Mouse (Mus musculus): ENCODE results near the gene Fuca1. TPM values are rescaled to one million over a fixed set of nuclear protein-coding genes. Genes with fewer than 3 reads are reported as not detected.

Gene Fuca1
- total and polyA plus RNA-seq, 3 experiments, result 32.6 to 77.6 (median 66.5) TPM

DNA sequence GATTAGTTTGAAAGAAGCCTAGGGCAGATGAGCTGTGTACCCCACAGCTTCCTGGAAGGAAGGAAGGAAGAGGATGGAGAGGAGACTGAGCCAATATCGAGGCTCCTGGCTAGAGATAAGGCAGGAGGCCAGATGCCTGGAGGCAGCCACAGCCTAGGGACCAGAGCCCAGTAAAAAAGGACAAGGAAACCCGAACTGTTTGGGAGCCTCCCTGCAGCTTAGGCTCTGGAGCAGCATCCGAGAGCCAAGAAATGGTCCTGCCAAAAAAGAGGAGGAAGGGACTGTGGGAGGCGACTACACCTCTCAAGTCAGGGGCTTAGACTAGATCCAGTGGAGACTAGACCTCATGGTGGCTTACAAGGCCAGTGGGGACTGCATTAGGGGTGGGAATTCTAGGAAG lies 22.9 kb downstream of the Fuca1 start:
- Histone ChIP-seq H3K9ac (ENCODE audit: insufficient read depth, low read depth) (no peak overlapping the region), H3K79me2 (replicated peaks; ENCODE audit: control insufficient read depth, extremely low read depth, insufficient read depth, poor library complexity, severe bottlenecking) (no peaks in the 10 kb centered on the region), H3K36me3 (replicated peaks in 1 of 2; ENCODE audit: control insufficient read depth in 1 of 2, insufficient read depth in 1 of 2, low read length in 1 of 2) (peaks cover 25 to 44% of the 10 kb centered on the region in 2 experiments), H3K4me2 (ENCODE audit: insufficient read depth, low read depth, poor library complexity, severe bottlenecking) (no peak overlapping the region), H3K9me3 (replicated peaks; ENCODE audit: low read length) (no peaks in the 10 kb centered on the region), H3K27me3 (replicated peaks) (no peaks in the 10 kb centered on the region), H3K4me3 (replicated peaks in 1 of 3; ENCODE audit: low read depth in 2 of 3, low read length in 2 of 3, poor library complexity in 1 of 3) (no peak overlapping the region), H3K4me1 (ENCODE audit: control insufficient read depth in 1 of 2, insufficient read depth in 2 of 2) (peaks cover 3 to 30% of the 10 kb centered on the region in 2 experiments; a peak in 3 of 4 replicates), H3K27ac (ENCODE audit: insufficient read depth, low read depth) (no peak overlapping the region)
- dilution Hi-C loops (cut with MboI; ENCODE audit: extremely low pct_ligation_motif_present, extremely low pct_unique_long_range_greater_than_20kb, low sequenced_read_pairs), result no loop called here
- DNase-seq (ENCODE audit: extremely low read depth), result no peak
- in situ Hi-C loops (cut with MboI; ENCODE audit: low pct_ligation_motif_present, low pct_unique_long_range_greater_than_20kb, low sequenced_read_pairs), result loop anchor here (10.0 kb wide), 1 partner anchor 59 kb away; no protein-coding TSS in a partner anchor
- no peak for TF ChIP-seq POLR2A (IDR thresholded peaks at IDR 0.05; ENCODE audit: low read depth, low read length)
- no peak for TF ChIP-seq MAFK (IDR thresholded peaks at IDR 0.05; ENCODE audit: insufficient replicate concordance, low read length)
- TF ChIP-seq CHD2 (IDR thresholded peaks at IDR 0.05; ENCODE audit: low read length), result no peak
- TF ChIP-seq RAD21 (IDR thresholded peaks at IDR 0.05; ENCODE audit: low read depth, low read length), result no peak
- no peak for TF ChIP-seq NRF1 (IDR thresholded peaks at IDR 0.05; ENCODE audit: low read depth, low read length)
- no peak for TF ChIP-seq TBP (conservative IDR thresholded peaks at IDR 0.05; ENCODE audit: low read depth, low read length)
- TF ChIP-seq SIN3A (IDR thresholded peaks at IDR 0.05; ENCODE audit: low read length), result no peak
- TF ChIP-seq MXI1 (IDR thresholded peaks at IDR 0.05; ENCODE audit: low read depth, low read length), result no peak
- TF ChIP-seq MAX (IDR thresholded peaks at IDR 0.05; ENCODE audit: low read length), result no peak
- TF ChIP-seq MYC (IDR thresholded peaks at IDR 0.05; ENCODE audit: low read depth, low read length), result no peak
- TF ChIP-seq ELF1 (IDR thresholded peaks at IDR 0.05; ENCODE audit: low read depth, low read length), result no peak
- no peak for TF ChIP-seq SMC3 (IDR thresholded peaks at IDR 0.05; ENCODE audit: low read depth, low read length)
- no peak for TF ChIP-seq BHLHE40 (IDR thresholded peaks at IDR 0.05; ENCODE audit: low read depth, low read length)

DNA sequence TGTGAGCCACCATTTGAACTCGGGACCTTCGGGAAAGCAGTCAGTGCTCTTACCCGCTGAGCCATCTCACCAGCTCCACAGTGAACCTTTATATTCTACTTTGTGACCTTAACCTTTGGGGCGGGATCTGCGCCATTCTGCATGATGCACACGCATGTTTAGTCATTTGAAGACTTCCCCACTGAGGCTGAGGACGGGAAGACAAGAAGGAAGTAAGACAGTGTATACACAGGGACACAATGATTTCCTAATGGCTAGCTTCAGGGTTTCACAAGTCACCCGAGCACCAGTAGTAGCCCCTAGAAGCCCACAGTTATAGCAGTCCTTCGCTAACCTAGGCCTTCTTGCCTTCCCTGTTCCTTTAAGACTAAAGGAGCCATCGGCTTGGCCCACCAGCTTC lies 25.2 kb downstream of the Fuca1 start:
- Histone ChIP-seq H3K9me3 (replicated peaks; ENCODE audit: low read length) (no peaks in the 10 kb centered on the region), H3K27ac (ENCODE audit: insufficient read depth, low read depth) (no peak overlapping the region), H3K9ac (ENCODE audit: insufficient read depth, low read depth) (peak overlapping the region; percentile 34; the same call in 1 of the 2 replicates), H3K27me3 (replicated peaks) (no peaks in the 10 kb centered on the region), H3K4me1 (ENCODE audit: control insufficient read depth in 1 of 2, insufficient read depth in 2 of 2) (peaks cover 3 to 34% of the 10 kb centered on the region in 2 experiments; a peak in 3 of 4 replicates), H3K79me2 (replicated peaks; ENCODE audit: control insufficient read depth, extremely low read depth, insufficient read depth, poor library complexity, severe bottlenecking) (no peaks in the 10 kb centered on the region), H3K4me2 (ENCODE audit: insufficient read depth, low read depth, poor library complexity, severe bottlenecking) (peak overlapping the region; percentile 44), H3K36me3 (replicated peaks in 1 of 2; ENCODE audit: control insufficient read depth in 1 of 2, insufficient read depth in 1 of 2, low read length in 1 of 2) (peaks cover 5 to 40% of the 10 kb centered on the region in 2 experiments), H3K4me3 (replicated peaks in 1 of 3; ENCODE audit: low read depth in 2 of 3, low read length in 2 of 3, poor library complexity in 1 of 3) (no peak overlapping the region)
- TF ChIP-seq MAZ (IDR thresholded peaks at IDR 0.05; ENCODE audit: low read depth, low read length) (no peak), MAX (IDR thresholded peaks at IDR 0.05; ENCODE audit: low read length) (no peak), BHLHE40 (IDR thresholded peaks at IDR 0.05; ENCODE audit: low read depth, low read length) (no peak)
- no peak for DNase-seq (ENCODE audit: extremely low read depth)
- in situ Hi-C loops (cut with MboI; ENCODE audit: low pct_ligation_motif_present, low pct_unique_long_range_greater_than_20kb, low sequenced_read_pairs), result loop anchor here (10.0 kb wide), 1 partner anchor 61 kb away; no protein-coding TSS in a partner anchor
- dilution Hi-C loops (cut with MboI; ENCODE audit: extremely low pct_ligation_motif_present, extremely low pct_unique_long_range_greater_than_20kb, low sequenced_read_pairs), result no loop called here

DNA sequence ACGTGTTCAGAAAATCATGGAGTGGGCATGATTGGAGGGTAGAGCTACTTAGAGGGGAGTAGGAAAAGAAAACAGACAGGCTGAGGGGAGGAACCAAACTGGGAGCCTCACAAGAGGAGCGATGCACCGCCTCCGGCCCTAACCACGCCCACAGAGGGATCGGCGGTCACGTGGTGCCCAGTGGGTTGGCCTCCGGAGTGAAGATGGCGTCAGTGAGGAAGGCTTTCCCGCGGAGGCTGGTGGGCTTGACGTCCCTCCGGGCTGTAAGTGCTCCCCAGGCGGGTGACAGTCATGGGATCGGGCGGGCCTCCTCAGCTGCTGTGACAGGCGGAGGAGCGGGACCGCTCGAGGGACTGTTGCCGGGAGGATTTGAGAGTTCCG lies 25.7 kb downstream of the Fuca1 start, which contains the start of gene Hmgcl:
TSS of gene Hmgcl (plus strand) at position 171 of the 381 bp plus-strand sequence.
- H3K9me3 ChIP-seq (replicated peaks; ENCODE audit: low read length), result peaks cover 2% of the 10 kb centered on the region
- peak within 1 kb of the TSS; percentile 67 to 87 (median 71) for H3K4me3 ChIP-seq (replicated peaks in 1 of 3; ENCODE audit: low read depth in 2 of 3, low read length in 2 of 3, poor library complexity in 1 of 3)
- peaks cover 3 to 34% of the 10 kb centered on the region in 2 experiments; a peak in 3 of 4 replicates for H3K4me1 ChIP-seq (ENCODE audit: control insufficient read depth in 1 of 2, insufficient read depth in 2 of 2)
- dilution Hi-C loops (cut with MboI; ENCODE audit: extremely low pct_ligation_motif_present, extremely low pct_unique_long_range_greater_than_20kb, low sequenced_read_pairs), result no loop called here
- H3K79me2 ChIP-seq (replicated peaks; ENCODE audit: control insufficient read depth, extremely low read depth, insufficient read depth, poor library complexity, severe bottlenecking), result no peaks in the 10 kb centered on the region
- H3K36me3 ChIP-seq (replicated peaks in 1 of 2; ENCODE audit: control insufficient read depth in 1 of 2, insufficient read depth in 1 of 2, low read length in 1 of 2), result peaks cover 5 to 39% of the 10 kb centered on the region in 2 experiments
- H3K27ac ChIP-seq (ENCODE audit: insufficient read depth, low read depth), result no peak within 1 kb of the TSS
- peak within 1 kb of the TSS; percentile 51 for H3K9ac ChIP-seq (ENCODE audit: insufficient read depth, low read depth)
- H3K4me2 ChIP-seq (ENCODE audit: insufficient read depth, low read depth, poor library complexity, severe bottlenecking), result peak within 1 kb of the TSS; percentile 72
- no peaks in the 10 kb centered on the region for H3K27me3 ChIP-seq (replicated peaks)
- in situ Hi-C loops (cut with MboI; ENCODE audit: low pct_ligation_motif_present, low pct_unique_long_range_greater_than_20kb, low sequenced_read_pairs), result loop anchor here (10.0 kb wide), 1 partner anchor 61 kb away; no protein-coding TSS in a partner anchor
- peak; percentile 93 for DNase-seq (ENCODE audit: extremely low read depth)
- TF ChIP-seq NELFE (IDR thresholded peaks at IDR 0.05; ENCODE audit: low read depth, low read length), result peak; percentile 71
- TF ChIP-seq RCOR1 (conservative IDR thresholded peaks at IDR 0.05; ENCODE audit: low read depth, low read length), result no peak
- peak; percentile 55; the same call in 1 of the 2 replicates for TF ChIP-seq MXI1 (IDR thresholded peaks at IDR 0.05; ENCODE audit: low read depth, low read length)
- no peak for TF ChIP-seq MEF2A (IDR thresholded peaks at IDR 0.05; ENCODE audit: borderline replicate concordance, low read depth, low read length)
- no peak for TF ChIP-seq ETS1 (conservative IDR thresholded peaks at IDR 0.05; ENCODE audit: low read depth, low read length)
- no peak for TF ChIP-seq CHD2 (IDR thresholded peaks at IDR 0.05; ENCODE audit: low read length)
- peak; percentile 97 for TF ChIP-seq USF1 (IDR thresholded peaks at IDR 0.05; ENCODE audit: low read depth, low read length)
- TF ChIP-seq ELF1 (IDR thresholded peaks at IDR 0.05; ENCODE audit: low read depth, low read length), result 0 out of 2 replicates have a peak, but pooled peaks have one; percentile 16
- TF ChIP-seq HCFC1 (IDR thresholded peaks at IDR 0.05; ENCODE audit: low read depth, low read length), result peak; percentile 47
- TF ChIP-seq GABPA (IDR thresholded peaks at IDR 0.05; ENCODE audit: insufficient replicate concordance, low read depth, low read length), result no peak
- TF ChIP-seq ZKSCAN1 (IDR thresholded peaks at IDR 0.05; ENCODE audit: borderline replicate concordance, low read depth, low read length), result no peak
- no peak for TF ChIP-seq MYC (IDR thresholded peaks at IDR 0.05; ENCODE audit: low read depth, low read length)
- peak; percentile 96 for TF ChIP-seq USF2 (conservative IDR thresholded peaks at IDR 0.05; ENCODE audit: low read depth, low read length)
- no peak for TF ChIP-seq ZC3H11A (IDR thresholded peaks at IDR 0.05; ENCODE audit: low read depth, low read length)
- peak; percentile 75 for TF ChIP-seq TCF12 (IDR thresholded peaks at IDR 0.05; ENCODE audit: low read depth, low read length)
- no peak for TF ChIP-seq RAD21 (IDR thresholded peaks at IDR 0.05; ENCODE audit: low read depth, low read length)

All from CH12.LX (cell line).